Mouse (Mus musculus) embryonic facial prominence, embryonic 14.5 days (tissue): ENCODE results near the gene Tmem191c. TPM values are rescaled to one million over a fixed set of nuclear protein-coding genes. Genes with fewer than 3 reads are reported as not detected.
"Not testable (repeated sequence)": the region's sequence is repeated elsewhere in the genome, so short reads cannot be mapped to it uniquely, and the experiment has no call there.

Experiments
- ATAC-seq: fragments of 200-750 bp; cut with Nextera tagmentation; 2 replicates; pipeline ENCODE4 v1.8.0; 2017; ENCODE audit warnings: low read depth, moderate number of reproducible peaks, moderate TSS enrichment
- DNase-seq: peaks from one replicate; pipeline ENCODE4 v3.0.0-alpha.2; 2015; ENCODE audit warnings: low spot score
- H3K27ac ChIP-seq: fragments of 300-500 bp; sonication (generic); replicated peaks from 2 replicates; pipeline ENCODE4 v1.5.1; 2014; ENCODE audit warnings: low read depth, mild to moderate bottlenecking, low read length, moderate library complexity
- H3K27me3 ChIP-seq: fragments of 300-500 bp; sonication (generic); replicated peaks from 2 replicates; pipeline ENCODE4 v1.6.1; 2014; ENCODE audit warnings: low read length; ENCODE audit not compliant: control insufficient read depth, insufficient read depth
- H3K36me3 ChIP-seq: fragments of 300-500 bp; sonication (generic); 2 replicates; pipeline ENCODE4 v1.6.1; 2014; ENCODE audit warnings: low read length, mixed read lengths; ENCODE audit not compliant: control insufficient read depth, insufficient read depth
- H3K4me1 ChIP-seq: fragments of 300-500 bp; sonication (generic); 2 replicates; pipeline ENCODE4 v1.6.1; 2014; ENCODE audit warnings: antibody characterized with exemption, low read length; ENCODE audit not compliant: control insufficient read depth, insufficient read depth
- H3K4me2 ChIP-seq: fragments of 300-500 bp; sonication (generic); 2 replicates; pipeline ENCODE4 v1.6.1; 2014; ENCODE audit warnings: low read depth, mild to moderate bottlenecking, low read length, moderate library complexity, mixed read lengths
- H3K4me3 ChIP-seq: fragments of 300-500 bp; sonication (generic); 2 replicates; pipeline ENCODE4 v1.5.1; 2014; ENCODE audit warnings: low read depth, mild to moderate bottlenecking, low read length
- H3K9ac ChIP-seq: fragments of 300-500 bp; sonication (generic); 2 replicates; pipeline ENCODE4 v1.6.1; 2014; ENCODE audit warnings: low read depth, mild to moderate bottlenecking, low read length, moderate library complexity, mixed read lengths
- H3K9me3 ChIP-seq: fragments of 300-500 bp; sonication (generic); 2 replicates; pipeline ENCODE4 v1.6.1; 2016; ENCODE audit warnings: low read length; ENCODE audit not compliant: control insufficient read depth
- WGBS: fragments of 180-500 bp; shearing (Covaris S2); extraction: QIAGEN DNeasy Blood & Tissue Kit; methylation state at CpG from one replicate; pipeline ENCODE4 v1.1.7; 2014; 5-methylcytosine and 5-hydroxymethylcytosine counted together
- polyA plus RNA-seq: library from polyadenylated mRNA; unstranded; fragments of >200 nt; fragmentation: Nextera tagmentation; extraction: Ambion mirVana; gene quantifications from 2 replicates; pipeline ENCODE4 v1.2.1, GENCODE M21; 2014

Gene Tmem191c
- 6.2 and 10.0 TPM in 2 replicates for polyA plus RNA-seq

- Histone ChIP-seq H3K36me3 (peaks cover 13% of the 10 kb centered on the region; the same call in 1 of the 2 replicates), H3K27ac (no peak within 1 kb of the TSS; the same call in 1 of the 2 replicates), H3K4me1 (peaks cover 17% of the 10 kb centered on the region), H3K9ac (peak within 1 kb of the TSS; percentile 69), H3K4me3 (peak within 1 kb of the TSS; percentile 58), H3K4me2 (peak within 1 kb of the TSS; percentile 94), H3K27me3 (peaks cover 22% of the 10 kb centered on the region), H3K9me3 (peaks cover 4% of the 10 kb centered on the region)
- no peak for ATAC-seq
- WGBS: 60% methylated on average over 7 of the region's 7 CpGs
- DNase-seq: no peak
Observed at GRCm38 (mm10) chr16:17275721-17276120, at the start of gene Tmem191c. Gene Tmem191c, plus strand, starts transcription at chr16:17276077.

- no peak overlapping the region for H3K4me3 ChIP-seq
- no peaks in the 10 kb centered on the region for H3K4me1 ChIP-seq
- H3K4me2 ChIP-seq: no peak overlapping the region
- H3K27me3 ChIP-seq: no peaks in the 10 kb centered on the region
- H3K36me3 ChIP-seq: no peaks in the 10 kb centered on the region
- DNase-seq (no peak), ATAC-seq (no peak)
- H3K9me3 ChIP-seq: peaks cover 8% of the 10 kb centered on the region; the same call in 1 of the 2 replicates
- H3K9ac ChIP-seq: no peak overlapping the region
- no peak overlapping the region for H3K27ac ChIP-seq
Observed at GRCm38 (mm10) chr16:17226496-17226895, 49.4 kb upstream of the Tmem191c start.

- H3K4me3 ChIP-seq, H3K27me3 ChIP-seq, H3K36me3 ChIP-seq, H3K27ac ChIP-seq, H3K4me2 ChIP-seq, H3K9ac ChIP-seq, ATAC-seq, DNase-seq, H3K9me3 ChIP-seq: not testable (repeated sequence)
- peaks cover 16% of the 10 kb centered on the region for H3K4me1 ChIP-seq
- WGBS: 89% methylated on average over 2 of the region's 2 CpGs
Observed at GRCm38 (mm10) chr16:17231523-17231922, 44.4 kb upstream of the Tmem191c start.

GRCm38 (mm10) chr16:17232794-17233701 lies 42.8 kb upstream of the Tmem191c start, which contains the start of gene Hic2:
Gene Hic2, plus strand, starts transcription at chr16:17233572.
- DNase-seq (peak; percentile 98), ATAC-seq (peak; percentile 96)
- Histone ChIP-seq H3K36me3 (no peaks in the 10 kb centered on the region), H3K4me1 (peaks cover 16% of the 10 kb centered on the region), H3K9ac (peak within 1 kb of the TSS; percentile 95), H3K4me3 (peak within 1 kb of the TSS; percentile 95), H3K9me3 (peaks cover 8% of the 10 kb centered on the region; the same call in 1 of the 2 replicates), H3K27ac (peak within 1 kb of the TSS; percentile 91), H3K4me2 (peak within 1 kb of the TSS; percentile 86), H3K27me3 (no peaks in the 10 kb centered on the region)
- 2% methylated on average over 43 of the region's 59 CpGs for WGBS

- 0% methylated on average over 20 of the region's 62 CpGs for WGBS
- Histone ChIP-seq H3K27me3 (no peaks in the 10 kb centered on the region), H3K27ac (peak overlapping the region; percentile 91), H3K4me2 (peak overlapping the region; percentile 86), H3K4me1 (peaks cover 16% of the 10 kb centered on the region), H3K9ac (peak overlapping the region; percentile 95), H3K4me3 (peak overlapping the region; percentile 95), H3K36me3 (no peaks in the 10 kb centered on the region), H3K9me3 (peaks cover 8% of the 10 kb centered on the region; the same call in 1 of the 2 replicates)
- peak; percentile 68 for DNase-seq
- ATAC-seq: peak; percentile 64
Observed at GRCm38 (mm10) chr16:17233702-17234498, 42.0 kb upstream of the Tmem191c start.

GRCm38 (mm10) chr16:17234499-17234895 lies 41.4 kb upstream of the Tmem191c start:
- H3K27ac ChIP-seq: peak overlapping the region; percentile 91
- peaks cover 16% of the 10 kb centered on the region for H3K4me1 ChIP-seq
- H3K27me3 ChIP-seq: no peaks in the 10 kb centered on the region
- no peaks in the 10 kb centered on the region for H3K36me3 ChIP-seq
- H3K4me3 ChIP-seq: peak overlapping the region; percentile 95
- peak; percentile 67 for DNase-seq
- peaks cover 8% of the 10 kb centered on the region; the same call in 1 of the 2 replicates for H3K9me3 ChIP-seq
- 2% methylated on average over 12 of the region's 12 CpGs for WGBS
- ATAC-seq: no peak
- peak overlapping the region; percentile 95 for H3K9ac ChIP-seq
- H3K4me2 ChIP-seq: peak overlapping the region; percentile 86

GRCm38 (mm10) chr16:17234916-17235665 lies 40.8 kb upstream of the Tmem191c start:
- ATAC-seq (no peak), DNase-seq (peak; percentile 73)
- H3K4me2 ChIP-seq: peak overlapping the region; percentile 86
- H3K9me3 ChIP-seq: peaks cover 2% of the 10 kb centered on the region; the same call in 1 of the 2 replicates
- H3K36me3 ChIP-seq: no peaks in the 10 kb centered on the region
- H3K4me3 ChIP-seq: peak overlapping the region; percentile 95
- WGBS: 31% methylated on average over 9 of the region's 9 CpGs
- H3K9ac ChIP-seq: peak overlapping the region; percentile 95
- peaks cover 16% of the 10 kb centered on the region for H3K4me1 ChIP-seq
- no peaks in the 10 kb centered on the region for H3K27me3 ChIP-seq
- H3K27ac ChIP-seq: peak overlapping the region; percentile 91

- 82% methylated on average over 3 of the region's 3 CpGs for WGBS
- ATAC-seq: no peak
- H3K4me1 ChIP-seq: peaks cover 22% of the 10 kb centered on the region
Observed at GRCm38 (mm10) chr16:17237634-17238033, 38.2 kb upstream of the Tmem191c start.

More at GRCm38 (mm10) chr16:17237634-17238033, 38.2 kb upstream of the Tmem191c start:
- Histone ChIP-seq H3K27me3 (no peaks in the 10 kb centered on the region), H3K27ac (no peak overlapping the region), H3K9ac (no peak overlapping the region), H3K36me3 (no peaks in the 10 kb centered on the region), H3K4me3 (no peak overlapping the region), H3K4me2 (no peak overlapping the region), H3K9me3 (no peaks in the 10 kb centered on the region)
- DNase-seq: no peak
